Mouse (Mus musculus) embryonic fibroblast, embryonic 13.5 days (primary cell): ENCODE measurements around the gene Rxra.

Source experiments
- CTCF ChIP-seq: IDR thresholded peaks from 2 replicates; pipeline ENCODE4 v1.5.1; 2011; ENCODE audit warnings: mild to moderate bottlenecking, control low read depth, low read length, moderate library complexity, borderline replicate concordance; ENCODE audit not compliant: insufficient read depth
- POLR2A ChIP-seq: IDR thresholded peaks from 2 replicates; pipeline ENCODE4 v1.6.1; 2011; ENCODE audit warnings: low read depth, mild to moderate bottlenecking, control low read depth, low read length, moderate library complexity

- TF ChIP-seq CTCF (no peak), POLR2A (no peak)
Measured at GRCm38 (mm10) chr2:27806691-27807090, 130.5 kb downstream of the Rxra start.
